Mouse (Mus musculus): Measurements from ENCODE around the gene Fat2.

Gene Fat2

GRCm38 (mm10) chr11:55329868-55330772 lies 6.2 kb downstream of the Fat2 start:
- DNase-seq (ENCODE audit: low spot score): no peak

GRCm38 (mm10) chr11:55327558-55328409 lies 8.6 kb downstream of the Fat2 start:
- DNase-seq (ENCODE audit: low spot score): no peak

GRCm38 (mm10) chr11:55327111-55327510 lies 9.3 kb downstream of the Fat2 start:
- no peak for DNase-seq (ENCODE audit: low spot score)

- no peak for DNase-seq (ENCODE audit: low spot score)
Measured at GRCm38 (mm10) chr11:55326211-55326610, 10.2 kb downstream of the Fat2 start.

GRCm38 (mm10) chr11:55323854-55324253 lies 12.5 kb downstream of the Fat2 start:
- no peak for DNase-seq (ENCODE audit: low spot score)

- no peak for DNase-seq (ENCODE audit: low spot score)
Measured at GRCm38 (mm10) chr11:55320990-55321389, 15.4 kb downstream of the Fat2 start.

- no peak for DNase-seq (ENCODE audit: low spot score)
Measured at GRCm38 (mm10) chr11:55315966-55316365, 20.4 kb downstream of the Fat2 start.

GRCm38 (mm10) chr11:55314704-55315047 lies 21.7 kb downstream of the Fat2 start:
- no peak for DNase-seq (ENCODE audit: low spot score)

- no peak for DNase-seq (ENCODE audit: low spot score)
Measured at GRCm38 (mm10) chr11:55313768-55314703, 22.3 kb downstream of the Fat2 start.

GRCm38 (mm10) chr11:55302350-55302749 lies 34.0 kb downstream of the Fat2 start:
- no peak for DNase-seq (ENCODE audit: low spot score)

GRCm38 (mm10) chr11:55293179-55293578 lies 43.2 kb downstream of the Fat2 start:
- DNase-seq (ENCODE audit: low spot score): no peak

- DNase-seq (ENCODE audit: low spot score): no peak
Measured at GRCm38 (mm10) chr11:55291901-55292300, 44.5 kb downstream of the Fat2 start.

GRCm38 (mm10) chr11:55289851-55290391 lies 46.4 kb downstream of the Fat2 start:
- DNase-seq (ENCODE audit: low spot score): no peak

- no peak for DNase-seq (ENCODE audit: low spot score)
Measured at GRCm38 (mm10) chr11:55274756-55275155, 61.6 kb downstream of the Fat2 start.

GRCm38 (mm10) chr11:55268580-55268979 lies 67.8 kb downstream of the Fat2 start:
- DNase-seq (ENCODE audit: low spot score): no peak

GRCm38 (mm10) chr11:55265647-55266046 lies 70.7 kb downstream of the Fat2 start:
- no peak for DNase-seq (ENCODE audit: low spot score)

- no peak for DNase-seq (ENCODE audit: low spot score)
Measured at GRCm38 (mm10) chr11:55264318-55264717, 72.0 kb downstream of the Fat2 start.

GRCm38 (mm10) chr11:55262000-55262399 lies 74.4 kb downstream of the Fat2 start:
- DNase-seq (ENCODE audit: low spot score): no peak

- DNase-seq (ENCODE audit: low spot score): no peak
Measured at GRCm38 (mm10) chr11:55261105-55261504, 75.3 kb downstream of the Fat2 start.

GRCm38 (mm10) chr11:55253391-55253790 lies 83.0 kb downstream of the Fat2 start:
- DNase-seq (ENCODE audit: low spot score): no peak

GRCm38 (mm10) chr11:55250527-55250926 lies 85.8 kb downstream of the Fat2 start:
- DNase-seq (ENCODE audit: low spot score): no peak

- peak; percentile 58 for DNase-seq (ENCODE audit: low spot score)
Measured at GRCm38 (mm10) chr11:55240556-55240955, 95.8 kb downstream of the Fat2 start.
